Mouse (Mus musculus): Measurements from ENCODE around the gene Atad1.
"Not testable (repeated sequence)": the region's sequence is repeated elsewhere in the genome, so short reads cannot be mapped to it uniquely, and the experiment has no call there.

Atad1 gene

DNA sequence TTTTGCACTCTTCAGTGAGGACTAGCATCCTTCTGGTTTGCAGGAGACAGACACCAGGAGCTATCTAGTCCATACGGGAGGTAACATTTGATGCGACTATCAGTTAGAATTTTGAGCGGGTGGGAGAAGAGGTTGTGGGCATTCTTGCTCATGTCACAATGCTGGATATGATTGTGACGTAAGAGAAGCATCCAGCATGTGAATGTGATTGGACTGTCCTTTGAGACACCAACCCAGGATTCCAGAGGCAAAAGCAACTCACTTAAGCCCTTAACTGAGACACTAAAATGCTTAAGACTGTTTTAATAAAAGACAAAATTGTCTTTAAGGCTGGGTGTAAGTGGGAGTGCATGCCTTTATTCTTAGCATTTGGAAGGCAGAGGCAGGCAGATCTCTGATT, at the start of gene Atad1:
TSS of gene Atad1 (minus strand) at position 101 of the 400 bp plus-strand sequence.
- no peak for DNase-seq

GRCm38 (mm10) chr19:32788016-32788415, 48.4 kb upstream of the Atad1 start:
- DNase-seq: not testable (repeated sequence)

GRCm38 (mm10) chr19:32787388-32787787, 47.8 kb upstream of the Atad1 start:
- DNase-seq: not testable (repeated sequence)

- no peak for DNase-seq
Observed at GRCm38 (mm10) chr19:32781305-32782071, 41.9 kb upstream of the Atad1 start.

GRCm38 (mm10) chr19:32779131-32779530, 39.5 kb upstream of the Atad1 start:
- no peak for DNase-seq

GRCm38 (mm10) chr19:32778411-32778810, 38.8 kb upstream of the Atad1 start:
- DNase-seq: no peak

DNA sequence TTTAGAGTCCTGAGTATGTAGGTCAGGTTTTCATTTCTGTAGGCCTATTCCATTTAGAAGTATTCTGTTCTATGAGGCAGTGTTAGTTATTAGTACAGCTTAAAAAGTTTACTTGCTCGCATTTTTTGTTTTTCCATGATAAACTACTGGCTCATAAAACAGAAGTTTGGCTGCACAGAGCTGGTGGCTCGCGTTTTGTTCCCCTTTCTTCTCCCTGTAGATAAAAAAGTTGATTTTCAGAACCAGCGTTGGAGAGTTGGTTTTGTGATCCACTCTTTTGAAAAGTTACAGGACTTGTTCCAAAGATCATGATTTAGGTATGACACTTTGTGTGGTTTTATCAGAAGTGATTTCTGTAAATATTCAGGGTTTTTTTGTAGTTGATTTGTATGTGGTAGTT, 22.9 kb upstream of the Atad1 start:
- no peak for DNase-seq

DNA sequence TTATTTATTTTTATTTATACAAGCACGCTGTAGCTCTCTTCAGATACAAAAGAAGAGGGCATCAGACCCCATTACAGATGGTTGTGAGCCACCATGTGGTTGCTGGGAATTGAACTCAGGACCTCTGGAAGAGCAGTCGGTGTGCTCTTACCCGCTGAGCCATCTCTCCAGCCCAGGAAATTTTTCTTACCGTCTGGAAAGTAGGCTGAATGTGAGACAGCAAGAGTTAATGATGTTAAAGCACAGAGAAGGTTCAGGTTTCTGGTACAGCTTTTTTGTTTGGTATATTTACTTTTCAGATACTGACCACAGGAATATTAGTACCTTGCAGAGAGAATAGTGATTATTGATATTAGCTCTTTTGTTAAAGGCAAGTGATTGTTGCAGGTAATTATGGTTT, 21.6 kb upstream of the Atad1 start:
- DNase-seq: no peak

GRCm38 (mm10) chr19:32760499-32760898, 20.9 kb upstream of the Atad1 start:
- DNase-seq: peak; percentile 33

GRCm38 (mm10) chr19:32759357-32760024, 19.9 kb upstream of the Atad1 start:
- DNase-seq: peak; percentile 20

DNA sequence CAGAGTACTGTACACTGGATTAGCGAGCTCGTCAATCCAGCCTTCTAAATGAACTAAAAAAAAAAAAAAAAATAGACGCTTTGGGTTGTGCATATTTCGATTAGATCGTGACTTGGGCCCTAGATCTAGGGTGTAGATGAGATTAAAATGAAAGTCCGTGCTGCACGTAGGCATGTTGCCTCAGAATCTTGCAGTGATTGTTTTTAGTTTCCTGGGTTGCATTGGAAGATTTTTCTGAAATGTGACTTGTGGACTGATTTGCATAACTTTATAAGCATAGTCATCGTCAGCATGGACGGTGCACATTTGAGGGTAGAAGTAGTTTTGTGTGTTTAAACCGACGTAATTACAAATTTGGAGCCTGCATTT, 19.2 kb upstream of the Atad1 start:
- no peak for DNase-seq

DNA sequence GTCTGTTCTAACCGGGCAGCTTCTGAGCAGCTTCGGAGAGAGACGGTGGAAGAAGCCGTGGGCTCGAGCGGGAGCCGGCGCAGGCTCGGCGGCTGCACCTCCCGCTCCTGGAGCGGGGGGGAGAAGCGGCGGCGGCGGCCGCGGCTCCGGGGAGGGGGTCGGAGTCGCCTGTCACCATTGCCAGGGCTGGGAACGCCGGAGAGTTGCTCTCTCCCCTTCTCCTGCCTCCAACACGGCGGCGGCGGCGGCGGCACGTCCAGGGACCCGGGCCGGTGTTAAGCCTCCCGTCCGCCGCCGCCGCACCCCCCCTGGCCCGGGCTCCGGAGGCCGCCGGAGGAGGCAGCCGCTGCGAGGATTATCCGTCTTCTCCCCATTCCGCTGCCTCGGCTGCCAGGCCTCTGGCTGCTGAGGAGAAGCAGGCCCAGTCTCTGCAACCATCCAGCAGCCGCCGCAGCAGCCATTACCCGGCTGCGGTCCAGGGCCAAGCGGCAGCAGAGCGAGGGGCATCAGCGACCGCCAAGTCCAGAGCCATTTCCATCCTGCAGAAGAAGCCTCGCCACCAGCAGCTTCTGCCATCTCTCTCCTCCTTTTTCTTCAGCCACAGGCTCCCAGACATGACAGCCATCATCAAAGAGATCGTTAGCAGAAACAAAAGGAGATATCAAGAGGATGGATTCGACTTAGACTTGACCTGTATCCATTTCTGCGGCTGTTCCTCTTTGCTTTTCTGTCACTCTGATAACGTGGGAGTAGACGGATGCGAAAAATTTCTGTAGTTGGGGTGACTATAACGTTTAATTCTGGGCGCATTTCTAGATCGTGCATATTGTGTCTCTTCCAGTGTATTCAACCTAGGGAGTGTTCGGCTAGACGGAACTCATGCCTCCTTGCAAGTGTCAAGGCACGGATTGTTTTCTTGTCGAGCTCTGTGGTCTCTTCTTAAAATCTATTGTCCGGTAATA, 18.5 kb upstream of the Atad1 start:
- DNase-seq: peak; percentile 48

- DNase-seq: peak; percentile 96
Observed at GRCm38 (mm10) chr19:32756900-32757725, 17.5 kb upstream of the Atad1 start, which contains the start of gene Pten. Gene Pten (plus strand): TSS chr19:32757497.

GRCm38 (mm10) chr19:32756636-32756899, 17.0 kb upstream of the Atad1 start:
- DNase-seq: no peak

DNA sequence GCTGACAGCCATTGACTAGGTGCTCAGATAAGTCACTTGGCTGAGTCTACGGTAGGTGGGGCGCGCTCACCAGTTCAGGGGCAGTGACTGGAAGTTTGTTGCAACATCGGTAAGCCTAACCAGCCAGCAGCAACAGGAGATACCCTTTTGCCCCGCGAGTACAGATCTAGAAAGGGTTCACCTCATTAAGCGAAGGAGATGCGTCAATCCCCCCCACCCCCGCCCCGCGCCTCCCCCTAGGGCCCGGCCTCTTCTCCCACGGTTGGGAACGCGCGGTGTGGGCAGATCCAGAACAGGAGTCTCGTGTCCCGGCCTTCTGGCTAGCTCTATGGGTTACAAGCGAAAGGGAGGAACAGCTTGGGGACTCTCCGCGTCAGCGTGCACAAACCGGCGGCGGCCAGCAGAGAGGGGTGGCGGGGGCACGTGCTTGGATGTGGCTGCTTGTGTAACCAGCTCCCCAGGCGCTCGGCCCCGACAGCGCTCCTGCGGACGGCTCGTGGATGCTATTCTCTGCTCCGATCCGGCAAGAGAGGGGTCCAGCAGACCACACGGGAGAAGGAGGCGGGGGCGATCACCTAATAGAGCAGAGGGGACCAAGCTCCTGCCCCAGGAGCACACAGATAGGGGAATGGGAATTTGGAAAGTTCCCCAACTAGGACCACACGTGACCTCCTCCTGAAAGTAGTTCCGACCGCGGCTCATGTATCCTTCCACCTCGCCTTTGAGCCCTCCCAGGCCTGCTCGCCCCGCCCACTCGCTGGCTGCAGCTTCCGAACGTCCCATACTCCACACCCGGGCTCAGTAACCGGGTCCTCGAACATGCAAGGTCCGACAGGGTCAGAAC, 16.4 kb upstream of the Atad1 start:
- DNase-seq: peak; percentile 98

DNA sequence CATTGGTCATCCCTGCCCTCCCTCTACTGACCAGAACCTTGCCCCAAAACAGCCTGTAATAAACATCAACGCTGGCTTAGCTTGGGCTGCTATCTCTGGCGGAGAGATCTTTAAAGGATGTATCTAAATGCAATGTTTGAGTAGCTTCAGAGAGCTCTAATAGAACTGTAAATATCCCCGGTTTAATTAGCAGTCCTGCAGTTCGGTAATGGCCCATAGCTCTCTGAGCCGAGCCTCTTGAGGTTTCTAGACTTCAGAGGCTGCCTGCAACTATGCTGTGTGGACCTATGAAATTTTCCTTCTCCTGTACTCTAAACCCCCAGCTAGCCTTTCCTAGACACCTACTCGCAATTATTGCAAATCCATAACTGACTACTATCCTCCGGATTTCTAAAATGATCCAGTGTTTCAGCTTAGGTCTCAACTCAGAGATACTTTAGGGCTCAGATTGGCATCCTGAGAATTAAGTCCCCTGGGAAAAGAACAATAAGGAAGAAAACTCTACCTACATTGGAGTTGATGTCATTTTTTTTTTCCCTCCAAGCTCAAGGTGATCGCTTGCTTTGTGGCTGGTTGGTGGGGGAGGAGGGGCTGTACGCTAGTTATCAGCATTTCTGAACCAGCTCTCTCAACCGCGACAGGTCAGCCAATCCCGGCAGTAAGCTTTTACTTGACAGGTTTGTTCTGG, 15.7 kb upstream of the Atad1 start:
- peak; percentile 21 for DNase-seq

- DNase-seq: no peak
Observed at GRCm38 (mm10) chr19:32754188-32755000, 14.8 kb upstream of the Atad1 start.

GRCm38 (mm10) chr19:32753386-32753785, 13.8 kb upstream of the Atad1 start:
- DNase-seq: no peak

DNA sequence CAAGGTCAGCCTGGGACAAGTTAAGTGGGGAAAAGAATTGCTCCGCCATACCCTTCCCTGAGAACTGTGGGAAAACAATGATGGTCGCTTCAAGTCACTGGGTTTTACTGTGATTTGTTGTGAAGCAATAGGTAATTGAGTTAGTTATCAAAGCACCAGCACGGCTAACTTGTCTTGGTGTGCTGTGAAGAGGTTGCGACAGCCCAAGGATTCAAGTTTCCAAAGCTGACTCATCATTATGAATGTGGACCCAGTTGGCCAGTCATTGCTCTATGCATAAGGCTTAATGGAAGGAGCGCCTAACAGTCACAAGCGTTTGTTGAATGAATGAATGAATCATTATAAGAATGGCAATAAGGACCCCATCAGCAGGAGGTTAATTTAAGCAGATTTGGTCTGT, 12.8 kb upstream of the Atad1 start:
- no peak for DNase-seq

GRCm38 (mm10) chr19:32749425-32749824, 9.8 kb upstream of the Atad1 start:
- peak; percentile 53 for DNase-seq
